Mouse (Mus musculus) liver, embryonic 14.5 days (tissue): ENCODE data around the gene Chtop.

Source experiments
- CTCF ChIP-seq: IDR thresholded peaks from 2 replicates; pipeline ENCODE4 v1.5.1; 2016; ENCODE audit warnings: antibody characterized with exemption, low read depth, control low read depth
- EP300 ChIP-seq: IDR thresholded peaks from 2 replicates; pipeline ENCODE4 v1.6.1; 2016; ENCODE audit warnings: antibody characterized with exemption, low read depth

- TF ChIP-seq CTCF, result no peak
- no peak for TF ChIP-seq EP300
Measured at GRCm38 (mm10) chr3:90506362-90506761, 2.9 kb downstream of the Chtop start.
